Mouse (Mus musculus): Measurements from ENCODE around the gene Ndc80. TPM values are rescaled to one million over a fixed set of nuclear protein-coding genes. Genes with fewer than 3 reads are reported as not detected.
A peak's percentile ranks its signal among the peaks of the same experiment; 100 is the strongest.

Gene Ndc80
- polyA plus RNA-seq, 1 experiment = 0.03 TPM

- DNase-seq = no peak
- peaks cover 6% of the 10 kb centered on the region; the same call in 1 of the 2 replicates for H3K4me1 ChIP-seq (ENCODE audit: control insufficient read depth, insufficient read depth, low read length)
- no peaks in the 10 kb centered on the region for H3K27me3 ChIP-seq (replicated peaks; ENCODE audit: control insufficient read depth, insufficient read depth, low read length)
- 96% methylated on average over 8 of the region's 8 CpGs for WGBS
- no peak overlapping the region for H3K4me3 ChIP-seq (ENCODE audit: insufficient read depth, low read depth, low read length)
- TF ChIP-seq CTCF (conservative IDR thresholded peaks at IDR 0.05; ENCODE audit: insufficient read depth, insufficient read length, low read depth, low read length) (no peak), POLR2A (IDR thresholded peaks at IDR 0.05; ENCODE audit: low read depth, low read length) (no peak)
- H3K27ac ChIP-seq (ENCODE audit: insufficient read depth, low read depth, low read length) = no peak overlapping the region
- no peaks in the 10 kb centered on the region for H3K36me3 ChIP-seq (ENCODE audit: control insufficient read depth, insufficient read depth, low read length)
Observed at GRCm38 (mm10) chr17:71477481-71477880, 49.2 kb downstream of the Ndc80 start.

GRCm38 (mm10) chr17:71476346-71477020 is 50.2 kb downstream of the Ndc80 start:
- Histone ChIP-seq H3K4me3 (ENCODE audit: insufficient read depth, low read depth, low read length) (no peak overlapping the region), H3K27ac (ENCODE audit: insufficient read depth, low read depth, low read length) (no peak overlapping the region), H3K4me1 (ENCODE audit: control insufficient read depth, insufficient read depth, low read length) (peaks cover 6% of the 10 kb centered on the region; the same call in 1 of the 2 replicates), H3K36me3 (ENCODE audit: control insufficient read depth, insufficient read depth, low read length) (no peaks in the 10 kb centered on the region), H3K27me3 (replicated peaks; ENCODE audit: control insufficient read depth, insufficient read depth, low read length) (no peaks in the 10 kb centered on the region)
- WGBS = 76% methylated on average over 7 of the region's 7 CpGs
- DNase-seq = no peak
- TF ChIP-seq POLR2A (IDR thresholded peaks at IDR 0.05; ENCODE audit: low read depth, low read length) (no peak), CTCF (conservative IDR thresholded peaks at IDR 0.05; ENCODE audit: insufficient read depth, insufficient read length, low read depth, low read length) (no peak)

GRCm38 (mm10) chr17:71475705-71476089 is 51.0 kb downstream of the Ndc80 start:
- Histone ChIP-seq H3K27me3 (replicated peaks; ENCODE audit: control insufficient read depth, insufficient read depth, low read length) (no peaks in the 10 kb centered on the region), H3K36me3 (ENCODE audit: control insufficient read depth, insufficient read depth, low read length) (no peaks in the 10 kb centered on the region), H3K4me1 (ENCODE audit: control insufficient read depth, insufficient read depth, low read length) (peaks cover 6% of the 10 kb centered on the region; the same call in 1 of the 2 replicates), H3K4me3 (ENCODE audit: insufficient read depth, low read depth, low read length) (peak overlapping the region; percentile 98), H3K27ac (ENCODE audit: insufficient read depth, low read depth, low read length) (peak overlapping the region; percentile 94)
- DNase-seq = peak; percentile 68
- WGBS = 1% methylated on average over 31 of the region's 31 CpGs
- TF ChIP-seq CTCF (conservative IDR thresholded peaks at IDR 0.05; ENCODE audit: insufficient read depth, insufficient read length, low read depth, low read length) = no peak
- no peak for TF ChIP-seq POLR2A (IDR thresholded peaks at IDR 0.05; ENCODE audit: low read depth, low read length)

GRCm38 (mm10) chr17:71474762-71475704 is 51.6 kb downstream of the Ndc80 start, which contains the start of gene Smchd1:
Gene Smchd1 (minus strand): TSS chr17:71475343.
- H3K27me3 ChIP-seq (replicated peaks; ENCODE audit: control insufficient read depth, insufficient read depth, low read length) = no peaks in the 10 kb centered on the region
- DNase-seq = peak; percentile 97
- WGBS = under 1% methylated on average over 106 of the region's 109 CpGs
- no peaks in the 10 kb centered on the region for H3K36me3 ChIP-seq (ENCODE audit: control insufficient read depth, insufficient read depth, low read length)
- H3K27ac ChIP-seq (ENCODE audit: insufficient read depth, low read depth, low read length) = peak within 1 kb of the TSS; percentile 94
- H3K4me1 ChIP-seq (ENCODE audit: control insufficient read depth, insufficient read depth, low read length) = peaks cover 5% of the 10 kb centered on the region; the same call in 1 of the 2 replicates
- H3K4me3 ChIP-seq (ENCODE audit: insufficient read depth, low read depth, low read length) = peak within 1 kb of the TSS; percentile 98
- no peak for TF ChIP-seq POLR2A (IDR thresholded peaks at IDR 0.05; ENCODE audit: low read depth, low read length)
- no peak for TF ChIP-seq CTCF (conservative IDR thresholded peaks at IDR 0.05; ENCODE audit: insufficient read depth, insufficient read length, low read depth, low read length)

GRCm38 (mm10) chr17:71474128-71474527 is 52.5 kb downstream of the Ndc80 start:
- no peaks in the 10 kb centered on the region for H3K36me3 ChIP-seq (ENCODE audit: control insufficient read depth, insufficient read depth, low read length)
- H3K4me3 ChIP-seq (ENCODE audit: insufficient read depth, low read depth, low read length) = peak overlapping the region; percentile 98
- no peak overlapping the region for H3K27ac ChIP-seq (ENCODE audit: insufficient read depth, low read depth, low read length)
- no peak for TF ChIP-seq CTCF (conservative IDR thresholded peaks at IDR 0.05; ENCODE audit: insufficient read depth, insufficient read length, low read depth, low read length)
- no peak for TF ChIP-seq POLR2A (IDR thresholded peaks at IDR 0.05; ENCODE audit: low read depth, low read length)
- DNase-seq = no peak
- 15% methylated on average over 8 of the region's 8 CpGs for WGBS
- peaks cover 2% of the 10 kb centered on the region; the same call in 1 of the 2 replicates for H3K4me1 ChIP-seq (ENCODE audit: control insufficient read depth, insufficient read depth, low read length)
- H3K27me3 ChIP-seq (replicated peaks; ENCODE audit: control insufficient read depth, insufficient read depth, low read length) = no peaks in the 10 kb centered on the region

- H3K4me1 ChIP-seq (ENCODE audit: control insufficient read depth, insufficient read depth, low read length) = peaks cover 2% of the 10 kb centered on the region; the same call in 1 of the 2 replicates
- H3K27me3 ChIP-seq (replicated peaks; ENCODE audit: control insufficient read depth, insufficient read depth, low read length) = no peaks in the 10 kb centered on the region
- DNase-seq = no peak
- no peak overlapping the region for H3K4me3 ChIP-seq (ENCODE audit: insufficient read depth, low read depth, low read length)
- no peaks in the 10 kb centered on the region for H3K36me3 ChIP-seq (ENCODE audit: control insufficient read depth, insufficient read depth, low read length)
- no peak for TF ChIP-seq POLR2A (IDR thresholded peaks at IDR 0.05; ENCODE audit: low read depth, low read length)
- TF ChIP-seq CTCF (conservative IDR thresholded peaks at IDR 0.05; ENCODE audit: insufficient read depth, insufficient read length, low read depth, low read length) = no peak
- no peak overlapping the region for H3K27ac ChIP-seq (ENCODE audit: insufficient read depth, low read depth, low read length)
- 66% methylated on average over 2 of the region's 2 CpGs for WGBS
Observed at GRCm38 (mm10) chr17:71471261-71471660, 55.4 kb downstream of the Ndc80 start.

- Histone ChIP-seq H3K4me3 (ENCODE audit: insufficient read depth, low read depth, low read length) (no peak overlapping the region), H3K4me1 (ENCODE audit: control insufficient read depth, insufficient read depth, low read length) (no peaks in the 10 kb centered on the region), H3K27ac (ENCODE audit: insufficient read depth, low read depth, low read length) (no peak overlapping the region), H3K27me3 (replicated peaks; ENCODE audit: control insufficient read depth, insufficient read depth, low read length) (no peaks in the 10 kb centered on the region), H3K36me3 (ENCODE audit: control insufficient read depth, insufficient read depth, low read length) (no peaks in the 10 kb centered on the region)
- no peak for DNase-seq
- 91% methylated on average over 3 of the region's 3 CpGs for WGBS
- TF ChIP-seq CTCF (conservative IDR thresholded peaks at IDR 0.05; ENCODE audit: insufficient read depth, insufficient read length, low read depth, low read length) (no peak), POLR2A (IDR thresholded peaks at IDR 0.05; ENCODE audit: low read depth, low read length) (no peak)
Observed at GRCm38 (mm10) chr17:71460312-71460711, 66.3 kb downstream of the Ndc80 start.

Measured in kidney, adult 2 months (tissue).